Mouse (Mus musculus): ENCODE results near the gene Fam151b. TPM values are rescaled to one million over a fixed set of nuclear protein-coding genes. Genes with fewer than 3 reads are reported as not detected.

Fam151b gene
- 1 to 10 TPM; 1.9 to 2.6 TPM for total RNA-seq (2021)
- long read RNA-seq, experiment 1, partial matches to known transcripts = 0 of 1 reads
- long read RNA-seq, experiment 1, other reads (novel, unspliced or antisense) = 0 of 1 reads
- long read RNA-seq, experiment 2, partial matches to known transcripts = 0 of 4 reads
- long read RNA-seq, experiment 2, other reads (novel, unspliced or antisense) = 3 of 4 reads

DNA sequence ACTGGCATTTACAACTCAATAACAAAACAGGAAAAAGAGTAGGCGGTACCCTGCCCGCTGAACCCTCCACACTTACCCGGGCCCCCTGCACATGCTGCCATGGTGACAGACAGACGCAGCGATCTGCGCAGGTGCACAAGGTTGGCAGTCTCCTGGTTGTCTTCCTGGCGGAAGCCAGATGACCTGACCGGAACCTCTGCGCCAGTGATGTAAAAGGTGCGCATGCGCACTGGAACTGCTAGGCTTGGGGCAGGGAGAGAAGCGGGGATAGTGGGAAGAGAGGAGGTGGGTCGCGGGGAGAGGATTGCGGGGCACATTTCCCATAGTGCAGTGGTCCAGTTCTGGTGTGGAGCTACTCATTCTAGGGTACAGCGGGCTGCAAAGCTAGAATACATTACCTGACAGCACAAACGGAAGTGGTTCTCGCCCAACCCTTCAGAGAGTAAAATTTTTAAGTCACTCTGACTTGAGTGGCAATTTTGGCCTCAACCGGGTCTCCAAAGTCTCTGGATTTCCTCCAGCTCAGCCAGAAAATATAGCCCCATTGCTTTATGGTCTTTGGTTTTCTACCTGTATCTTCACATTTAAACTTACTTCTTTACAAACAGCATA, at the start of gene Fam151b:
Gene Fam151b (minus strand): TSS at position 164 of the 612 bp plus-strand sequence.
- DNase-seq = peak; percentile 79 to 86
- intact Hi-C loops (cut with DNase I) = loop anchor here (10.0 kb wide), 1 partner anchor 129 kb away; the partner anchor contains the start of genes Dhfr and Msh3

DNA sequence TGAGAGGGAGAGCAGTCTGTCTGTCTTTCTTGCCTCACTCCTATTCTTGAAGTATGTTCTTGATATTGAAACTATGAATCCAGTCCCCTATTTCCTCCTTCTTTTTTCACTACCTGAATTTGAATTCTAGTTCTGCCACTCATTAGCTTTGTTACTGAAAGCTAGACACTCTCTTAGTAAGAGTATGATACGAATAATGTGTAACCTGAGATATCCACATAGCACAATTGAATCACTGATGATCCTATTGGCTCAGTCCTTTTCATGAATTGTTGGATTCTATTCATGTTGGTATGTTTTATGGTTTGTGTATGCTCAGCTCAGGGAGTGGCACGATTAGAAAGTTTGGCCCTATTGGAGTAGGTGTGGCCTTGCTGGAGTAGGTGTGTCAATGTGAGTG, 48.4 kb upstream of the Fam151b start:
- DNase-seq = no peak
- intact Hi-C loops (cut with DNase I) = no loop called here

DNA sequence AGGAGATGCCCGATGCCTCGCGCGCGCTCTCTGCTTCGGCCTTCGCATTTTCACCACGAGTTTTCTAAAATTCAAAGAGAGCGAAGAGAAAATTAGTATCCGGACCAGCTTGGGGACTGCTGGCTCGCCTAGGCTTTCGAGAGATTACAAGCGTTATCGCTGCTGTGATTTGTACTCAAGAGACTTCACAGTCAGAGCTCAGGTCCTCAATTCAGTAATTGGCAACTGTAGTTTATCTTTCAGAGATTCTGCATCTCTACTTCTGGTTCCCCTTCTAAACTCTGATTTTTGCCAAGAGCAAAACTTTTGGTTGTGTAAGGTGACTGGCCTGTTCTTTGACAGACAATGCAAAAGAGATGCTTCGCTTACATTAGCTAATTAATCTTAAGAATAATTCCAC, 47.4 kb upstream of the Fam151b start:
- no peak for DNase-seq
- intact Hi-C loops (cut with DNase I) = no loop called here

DNA sequence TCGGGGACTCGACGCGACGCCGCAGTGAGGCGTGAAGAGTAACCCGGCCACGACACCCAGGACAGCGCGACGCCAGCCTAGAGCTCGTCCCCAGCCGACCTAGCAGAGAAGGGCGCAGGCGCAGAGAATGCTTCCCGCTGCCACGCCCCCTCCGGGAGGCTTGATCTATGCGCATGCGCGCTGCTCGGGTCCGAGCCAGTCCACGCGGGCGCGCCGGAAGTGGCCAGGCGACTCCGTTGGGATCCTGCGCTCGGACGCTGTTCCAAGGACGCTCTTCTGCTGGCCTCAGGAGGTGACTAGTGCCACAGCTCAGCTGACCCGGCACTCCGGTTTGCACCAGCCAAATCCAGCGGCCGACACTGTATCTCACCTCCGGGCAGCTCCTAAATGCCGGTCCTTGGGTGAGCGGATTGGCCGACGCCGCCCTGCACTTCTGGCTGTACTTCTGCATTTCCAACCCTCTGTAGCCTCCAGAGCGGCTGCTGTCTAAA, 47.0 kb upstream of the Fam151b start, which contains the start of gene Zfyve16:
Gene Zfyve16 (minus strand): TSS at position 148 of the 491 bp plus-strand sequence.
- peak; percentile 96 to 98 for DNase-seq
- intact Hi-C loops (cut with DNase I) = no loop called here

DNA sequence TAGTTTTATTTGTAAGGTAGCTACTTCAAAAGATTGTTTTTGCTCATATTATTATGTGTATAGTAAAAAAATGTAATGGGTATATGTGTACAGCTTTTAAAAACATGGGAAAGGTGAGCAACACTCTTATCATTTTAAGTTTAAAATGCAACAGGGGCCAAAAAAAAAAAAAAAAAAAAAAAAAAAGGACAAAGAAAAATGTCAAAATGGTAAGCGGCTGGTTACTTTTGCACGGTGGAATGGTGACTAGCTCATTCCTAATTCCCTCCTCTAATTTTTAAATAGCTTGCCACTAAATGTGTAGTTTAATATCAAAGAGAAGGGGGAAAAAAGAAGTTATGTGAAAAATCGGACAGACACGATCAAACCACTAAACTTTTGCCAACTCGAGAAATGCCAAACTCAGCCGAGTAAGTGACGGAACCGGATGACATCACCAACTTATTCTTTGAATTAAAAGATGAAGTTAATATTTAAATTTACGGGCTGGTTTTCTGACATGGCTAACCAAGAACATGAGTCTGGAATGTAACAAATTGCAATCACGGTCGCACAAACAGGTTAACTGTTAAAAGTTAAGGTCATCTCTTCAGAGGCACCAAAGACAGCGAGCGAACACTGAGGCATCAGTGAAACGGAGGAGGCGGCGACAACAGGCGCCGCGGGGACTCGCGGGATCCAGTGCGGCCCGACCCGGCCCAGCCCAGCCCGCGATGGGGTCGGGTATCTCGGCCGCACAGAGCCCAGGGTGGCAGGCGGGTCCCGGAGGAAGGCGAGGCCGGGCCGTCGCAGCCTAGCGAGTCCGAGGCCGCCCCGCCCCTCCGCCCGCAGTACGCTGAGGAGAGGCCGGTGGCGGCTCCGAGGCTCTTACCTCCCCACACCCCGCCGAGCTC, 46.3 kb upstream of the Fam151b start:
- no peak for DNase-seq
- intact Hi-C loops (cut with DNase I) = no loop called here

DNA sequence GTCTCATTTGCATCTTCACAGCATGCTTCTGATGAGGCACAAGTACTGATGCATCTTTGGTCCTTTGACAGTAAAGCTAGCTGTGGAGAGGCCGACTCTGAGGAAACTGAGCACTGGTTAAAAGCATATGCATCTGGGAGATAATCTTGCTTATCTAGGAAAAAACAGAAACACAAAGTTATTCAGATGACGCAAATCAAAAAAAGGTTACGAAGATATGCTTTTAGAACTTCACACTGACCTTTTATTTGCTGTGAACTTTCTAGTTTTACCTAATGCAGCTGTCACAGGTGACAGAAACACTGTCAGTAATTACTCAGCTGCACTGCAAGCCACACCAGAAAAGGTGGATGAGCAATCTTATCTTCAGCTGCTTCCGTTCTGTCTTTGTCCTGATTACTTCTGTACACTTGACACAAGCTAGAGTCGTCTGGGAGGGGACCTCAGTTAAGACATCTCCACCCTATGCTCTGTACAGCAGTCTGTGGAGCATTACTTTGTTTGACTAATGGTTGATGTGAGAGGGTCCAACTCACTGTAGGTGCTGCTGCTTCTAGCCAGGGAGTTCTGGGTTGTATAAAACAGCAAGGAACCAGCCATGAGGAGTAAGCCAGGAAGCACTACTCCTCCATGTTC, 39.5 kb upstream of the Fam151b start:
- intact Hi-C loops (cut with DNase I) = no loop called here
- no peak for DNase-seq

DNA sequence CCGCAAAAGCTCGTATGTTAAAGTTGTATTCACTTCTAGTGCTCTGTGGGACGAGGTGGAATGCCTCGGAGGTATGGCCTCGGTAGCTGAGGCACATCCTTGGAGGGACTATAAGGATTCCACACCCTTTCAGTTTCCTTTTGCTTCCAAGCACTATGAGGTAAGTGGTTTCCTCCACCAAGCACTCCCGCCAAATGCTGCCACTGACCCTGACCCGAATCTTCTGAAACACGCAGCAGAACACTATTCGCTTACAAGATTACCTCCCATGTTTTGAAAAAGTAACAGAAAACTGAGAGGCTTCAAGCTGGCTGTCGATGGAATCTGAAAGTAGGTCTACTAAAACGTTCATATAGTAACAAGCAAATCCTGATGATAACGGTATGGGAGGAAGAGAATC, 21.1 kb upstream of the Fam151b start:
- DNase-seq = no peak
- intact Hi-C loops (cut with DNase I) = no loop called here

DNA sequence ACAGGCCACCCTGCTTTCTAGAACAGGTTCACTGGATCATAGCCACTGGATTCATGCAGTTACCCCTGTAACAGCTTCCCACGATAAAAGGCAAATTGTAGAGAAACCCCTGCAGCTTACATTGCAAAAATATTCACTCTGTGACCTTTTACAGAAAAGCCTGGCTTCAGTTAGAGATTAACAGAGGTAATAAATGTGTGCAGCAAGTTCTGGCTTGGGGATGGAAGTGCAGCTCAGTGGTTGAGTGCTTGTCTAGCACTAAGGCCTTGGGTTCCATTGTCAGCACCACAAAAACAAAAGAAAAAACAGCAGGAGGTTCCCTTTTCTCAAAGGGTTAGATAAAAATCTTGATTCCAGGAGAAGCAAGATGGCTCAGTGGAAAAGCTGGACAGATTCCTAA, 8.1 kb upstream of the Fam151b start:
- intact Hi-C loops (cut with DNase I) = no loop called here
- DNase-seq = no peak

DNA sequence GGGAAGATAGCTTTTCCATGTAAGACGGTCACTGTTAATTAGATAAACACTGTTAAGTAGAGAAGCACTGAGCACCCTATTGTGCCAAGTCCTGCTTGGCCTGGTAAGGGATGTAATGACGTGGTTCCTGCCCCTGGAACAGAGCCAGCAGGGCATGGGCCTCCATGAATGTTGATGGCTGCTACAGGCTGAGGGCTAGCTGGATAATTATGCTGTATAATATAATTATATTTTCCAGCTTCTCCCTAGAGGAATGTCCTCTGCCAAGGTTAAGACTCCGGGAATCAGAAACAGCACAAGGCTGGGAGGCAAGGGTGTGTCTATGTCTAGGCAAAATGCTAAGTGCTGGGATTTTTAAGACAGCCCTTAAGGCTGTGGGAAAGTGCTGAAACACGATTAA, 7.0 kb upstream of the Fam151b start:
- no peak for DNase-seq
- intact Hi-C loops (cut with DNase I) = no loop called here

DNA sequence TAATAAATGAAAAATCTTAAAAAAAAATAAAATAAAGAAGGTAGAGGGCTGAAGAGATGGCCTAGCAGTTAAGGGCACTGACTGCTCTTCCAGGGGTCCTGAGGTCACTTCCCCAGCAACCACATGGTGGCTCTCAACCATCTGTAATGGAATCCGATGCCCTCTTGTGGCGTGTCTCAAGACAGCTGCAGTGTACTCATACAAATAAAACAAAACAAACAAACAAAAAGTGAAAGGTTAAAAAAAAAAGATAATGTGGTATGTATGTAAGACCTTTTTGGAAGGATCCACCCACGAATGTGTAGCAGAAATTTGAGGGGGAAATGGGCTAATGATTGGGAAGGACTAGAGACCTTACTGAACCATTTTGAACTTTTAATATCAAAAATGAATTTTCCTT, 467 bp downstream of the Fam151b start:
- intact Hi-C loops (cut with DNase I) = loop anchor here (10.0 kb wide), 1 partner anchor 129 kb away; the partner anchor contains the start of genes Dhfr and Msh3
- DNase-seq = no peak

DNA sequence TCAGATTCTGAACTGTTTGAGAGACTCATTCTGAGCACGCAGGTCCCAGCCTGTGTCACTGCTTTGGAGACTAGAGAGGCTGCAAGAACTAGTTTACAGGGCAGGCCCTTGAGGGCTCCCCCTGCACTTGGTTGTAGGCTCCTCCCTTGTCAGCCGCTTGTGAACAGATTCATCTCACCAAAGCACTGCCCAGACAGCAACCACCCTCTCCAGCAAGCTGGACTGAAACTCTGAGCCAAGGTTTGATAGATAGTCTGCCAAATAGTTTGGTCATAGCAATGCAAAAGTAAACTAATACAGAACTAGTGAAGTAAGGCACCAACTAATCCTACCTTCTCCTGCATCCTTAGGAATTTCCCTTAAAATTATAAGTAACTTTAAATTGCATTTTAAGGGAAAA, 13.7 kb downstream of the Fam151b start:
- intact Hi-C loops (cut with DNase I) = no loop called here
- no peak for DNase-seq

DNA sequence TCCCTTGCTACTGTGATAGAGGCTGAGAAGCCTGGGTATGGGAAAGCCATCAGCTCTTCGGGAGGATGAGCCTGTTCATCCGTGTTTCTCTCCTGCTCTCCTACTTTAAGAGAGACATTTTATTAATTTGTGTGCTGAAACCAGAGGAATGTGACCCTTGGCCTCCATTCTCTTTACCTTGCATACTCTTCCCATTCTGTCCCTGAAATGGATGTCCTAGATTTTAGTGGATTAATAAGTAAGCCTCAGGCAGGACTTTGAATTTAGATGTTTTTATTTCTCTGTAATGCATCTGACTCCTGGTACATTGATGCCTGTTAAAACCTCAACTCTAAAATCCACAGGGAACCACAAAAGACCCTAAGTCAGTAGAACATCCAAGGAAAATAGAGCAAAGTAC, 14.4 kb downstream of the Fam151b start:
- intact Hi-C loops (cut with DNase I) = no loop called here
- no peak for DNase-seq

DNA sequence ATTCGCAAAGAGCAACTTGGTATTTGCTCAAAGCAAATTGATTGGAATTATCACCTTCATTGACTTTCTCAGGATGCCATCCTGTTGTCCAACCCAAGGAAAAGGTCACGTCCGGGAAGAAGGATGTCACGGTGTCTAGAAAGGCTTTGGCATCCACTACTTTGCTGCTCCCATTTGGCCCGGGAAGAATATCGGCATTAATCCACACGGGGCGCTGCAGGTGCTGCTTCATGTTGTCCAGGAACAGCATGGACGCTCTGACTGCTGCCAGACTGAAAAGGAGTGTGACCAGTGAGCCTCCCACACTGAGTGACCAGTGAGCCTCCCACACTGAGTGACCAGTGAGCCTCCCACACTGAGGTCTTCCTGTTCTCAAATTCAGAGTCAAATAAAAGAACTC, 15.9 kb downstream of the Fam151b start:
- intact Hi-C loops (cut with DNase I) = no loop called here
- DNase-seq = no peak

DNA sequence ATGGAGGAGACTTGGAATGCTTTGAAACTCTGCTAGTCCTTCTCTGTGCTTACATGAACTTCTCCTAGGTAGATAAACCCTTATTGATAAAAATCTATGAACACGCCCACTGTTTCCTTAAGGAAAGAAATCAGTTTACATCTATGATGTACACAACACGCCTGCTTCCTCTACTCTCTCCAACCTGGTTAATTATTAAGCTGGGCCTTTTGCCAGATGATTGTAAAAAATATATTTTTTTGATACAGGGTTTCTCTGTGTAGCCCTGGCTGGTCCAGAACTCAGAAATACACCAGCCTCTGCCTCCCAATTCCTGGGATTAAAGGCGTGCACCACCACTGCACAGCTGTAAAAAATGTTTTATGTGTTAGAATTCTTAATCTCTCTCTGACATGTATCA, 19.1 kb downstream of the Fam151b start:
- no peak for DNase-seq
- intact Hi-C loops (cut with DNase I) = no loop called here

DNA sequence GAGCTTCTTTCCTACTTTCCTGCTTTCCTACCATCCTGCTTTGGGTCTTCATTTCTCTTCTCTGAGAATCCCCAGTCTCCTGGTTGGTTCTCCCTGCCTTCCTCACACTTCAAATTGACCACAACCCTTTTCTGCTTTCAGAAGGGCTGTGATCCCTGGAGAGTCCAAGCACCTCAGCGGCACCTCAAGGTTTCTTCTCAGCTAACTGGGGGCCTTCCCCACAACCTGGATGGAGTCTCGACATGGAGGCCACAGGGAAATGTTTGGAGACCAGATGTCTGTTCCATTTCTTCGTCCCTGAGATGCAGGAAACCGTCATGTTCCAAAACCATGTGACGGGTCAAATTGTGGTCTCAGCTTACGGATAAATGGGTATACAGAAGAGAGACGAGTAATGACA, 36.9 kb downstream of the Fam151b start:
- intact Hi-C loops (cut with DNase I) = no loop called here
- no peak for DNase-seq

DNA sequence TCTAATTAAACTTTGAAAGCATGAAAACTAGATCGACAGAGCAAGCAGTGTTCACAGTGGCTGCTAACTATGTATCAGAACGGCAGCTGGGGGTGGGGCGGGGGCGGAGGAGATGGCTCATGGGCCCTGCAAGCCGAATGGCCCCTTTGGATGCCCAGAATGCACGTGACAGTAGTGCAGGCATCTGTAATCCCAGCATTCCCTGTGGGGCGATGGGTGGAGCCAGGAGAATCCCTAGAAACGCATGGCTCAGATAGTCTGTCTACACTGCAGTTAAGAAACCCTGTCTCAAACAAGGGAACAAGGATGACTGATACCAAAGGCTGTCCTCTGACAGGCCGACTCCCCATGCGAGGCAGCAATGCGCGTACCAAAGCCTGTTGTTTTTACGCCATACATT, 43.5 kb downstream of the Fam151b start:
- no peak for DNase-seq
- intact Hi-C loops (cut with DNase I) = no loop called here

DNA sequence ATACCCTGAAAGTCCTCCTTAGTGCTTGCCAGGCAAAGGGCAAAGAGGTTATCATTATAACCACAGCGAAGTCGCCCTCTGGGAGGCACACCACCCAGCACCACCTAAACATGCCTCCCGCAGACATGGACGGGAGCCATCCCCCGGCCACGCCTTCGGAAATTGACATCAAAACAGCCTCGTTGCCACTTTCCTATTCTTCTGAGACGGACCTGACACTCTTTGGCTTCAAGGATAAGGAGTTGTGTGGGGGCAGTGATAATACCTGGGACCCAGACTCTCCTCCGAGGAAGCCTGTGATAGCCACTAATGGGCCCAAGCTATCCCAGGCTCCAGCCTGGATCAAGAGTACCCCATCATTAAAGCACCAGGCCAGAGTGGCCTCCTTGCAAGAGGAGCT, 45.2 kb downstream of the Fam151b start:
- DNase-seq = no peak
- intact Hi-C loops (cut with DNase I) = no loop called here

DNA sequence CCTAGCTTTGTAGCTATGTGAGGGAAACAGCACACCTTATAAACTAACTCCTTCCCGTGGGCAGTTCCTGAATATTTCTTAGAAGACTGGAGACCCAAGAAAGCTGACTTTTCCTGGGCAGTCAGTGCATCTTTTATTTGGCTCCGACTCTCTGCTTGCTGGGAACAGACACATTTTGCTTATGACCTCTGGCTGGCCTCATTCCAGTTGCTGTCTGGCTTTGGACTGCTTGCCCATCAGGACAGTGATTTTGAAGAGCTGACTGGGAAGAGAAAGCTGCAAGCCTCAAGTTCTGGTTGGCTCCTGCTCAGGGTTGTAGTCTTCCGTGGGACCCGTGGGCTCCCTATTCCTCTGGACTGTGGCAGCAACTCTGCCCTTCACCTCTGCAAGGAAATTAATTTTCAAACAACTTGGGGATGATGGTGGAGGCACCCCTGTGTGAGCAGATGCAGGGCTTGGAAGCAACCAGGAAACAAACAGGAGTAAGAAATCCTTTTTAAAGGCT, 56.4 kb downstream of the Fam151b start:
- intact Hi-C loops (cut with DNase I) = no loop called here
- DNase-seq = no peak

DNA sequence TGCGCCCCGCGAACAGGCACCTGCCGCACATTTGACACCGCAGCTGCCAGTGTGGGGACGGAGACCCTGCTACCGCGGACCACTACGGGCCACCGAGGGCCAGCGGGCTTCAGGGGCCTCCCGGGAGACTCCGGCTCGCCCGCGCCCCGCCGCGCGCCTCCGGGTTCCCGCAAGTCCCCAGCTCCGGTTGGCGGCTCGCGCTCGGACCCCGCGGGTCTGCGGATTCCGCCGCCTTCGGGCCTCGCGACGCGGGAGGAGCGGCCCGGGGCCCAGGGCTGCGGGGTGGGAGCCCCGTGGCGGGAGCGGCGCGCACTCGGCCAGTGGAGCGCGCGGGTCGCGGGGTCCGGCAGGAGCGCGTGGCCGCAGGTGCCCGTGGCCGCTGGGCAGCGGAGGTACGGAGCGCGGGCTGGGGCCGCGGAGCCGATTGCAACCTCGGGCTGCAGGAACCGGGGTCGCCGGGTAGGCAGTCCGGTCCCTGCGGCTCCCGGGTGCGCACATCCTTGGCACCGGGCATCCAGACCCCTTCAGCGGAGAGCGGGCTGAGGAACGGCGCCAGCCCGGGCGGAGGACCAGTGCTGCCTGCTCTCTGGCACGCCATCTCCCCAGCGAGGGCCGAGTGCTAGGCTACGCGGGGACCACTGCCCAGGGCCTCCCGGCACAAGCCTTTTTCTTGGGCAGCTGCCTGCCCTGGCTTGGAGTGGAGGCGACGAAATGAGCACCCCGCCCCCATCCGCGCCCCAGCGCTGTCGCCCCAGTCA, 57.3 kb downstream of the Fam151b start:
- intact Hi-C loops (cut with DNase I) = no loop called here
- no peak for DNase-seq

DNA sequence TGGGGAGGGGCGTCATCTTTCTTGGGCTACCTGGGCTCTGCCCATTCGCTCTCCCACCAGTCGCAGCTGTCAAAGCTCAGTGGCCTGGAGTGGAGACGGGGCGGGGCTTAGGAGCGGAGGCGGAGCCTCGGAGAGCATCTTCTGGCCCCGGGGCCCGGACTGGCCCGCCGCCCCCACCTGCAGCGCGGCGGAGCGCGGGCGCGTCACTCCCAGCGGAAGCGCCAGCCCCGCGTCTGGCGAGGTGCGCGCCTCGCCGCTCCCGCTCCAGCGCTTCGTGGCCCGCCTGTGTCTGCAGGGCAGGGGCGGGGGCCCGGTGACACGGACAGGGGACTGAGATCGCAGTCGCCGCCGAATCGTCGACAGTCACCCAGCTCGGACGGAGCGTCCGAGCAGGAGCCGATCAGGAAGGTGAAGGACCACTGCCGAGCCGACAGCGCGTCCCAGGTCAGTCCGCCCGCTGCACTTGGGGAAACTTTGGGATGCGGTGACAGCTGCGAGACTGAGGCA, 58.0 kb downstream of the Fam151b start, which contains the start of gene Ankrd34b:
Gene Ankrd34b (plus strand): TSS at position 139 of the 507 bp plus-strand sequence.
- intact Hi-C loops (cut with DNase I) = no loop called here
- DNase-seq = no peak

Measured in gastrocnemius, postnatal 36 days (tissue).